Mouse (Mus musculus): ENCODE data around the gene Dnal4.

DNA sequence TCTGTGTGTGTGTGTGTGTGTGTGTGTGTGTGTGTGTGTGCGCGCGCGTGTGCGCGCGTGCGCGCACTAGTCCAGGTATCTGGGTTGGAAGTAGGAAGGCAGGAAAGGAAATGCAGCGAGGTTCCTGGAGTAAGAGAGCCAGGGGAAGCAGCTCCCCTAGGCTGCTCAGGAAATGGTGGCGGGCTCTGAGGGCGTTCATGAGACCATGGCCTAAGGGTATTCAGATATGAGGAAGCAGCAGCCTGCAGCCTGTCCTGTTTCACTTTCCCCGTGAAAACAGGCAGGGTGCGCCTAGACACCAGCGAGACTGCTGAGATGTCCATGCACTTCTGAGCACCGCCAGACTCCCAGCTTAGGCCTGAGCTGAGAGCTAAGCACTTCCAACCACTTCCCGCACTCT is 25.9 kb downstream of the Dnal4 start:
- TF ChIP-seq CTCF (IDR thresholded peaks at IDR 0.05; ENCODE audit: low read depth, low read length) (no peak), POLR2A (IDR thresholded peaks at IDR 0.05; ENCODE audit: insufficient read depth, low read length) (no peak)

All from ES-Bruce4 (cell line).